Mouse (Mus musculus): ENCODE measurements at regions not wholly inside any gene's neighbourhood (a gene's known extent, or its start where the extent isn't known, plus 50 kb on each side); places are given as distances from the start of the nearest gene placed in this dataset.
A peak's percentile ranks its signal among the peaks of the same experiment; 100 is the strongest.

DNA sequence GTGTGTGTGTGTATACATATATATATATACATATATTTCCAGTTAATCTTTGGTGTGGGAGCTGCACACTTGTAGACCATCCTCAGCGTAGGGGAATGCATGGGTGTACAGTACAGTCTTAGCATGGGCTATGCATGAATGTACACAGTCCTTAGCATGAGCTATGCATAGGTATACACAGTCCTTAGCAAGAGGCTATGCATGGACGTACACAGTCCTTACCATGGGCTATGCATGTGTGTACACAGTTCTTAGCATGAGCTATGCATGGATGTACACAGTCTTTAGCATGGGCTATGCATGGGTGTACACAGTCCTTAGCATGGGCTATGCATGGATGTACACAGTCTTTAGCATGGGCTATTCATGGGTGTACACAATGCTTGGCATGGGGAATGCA lies 70.5 kb downstream of the Rchy1 start:
- Histone ChIP-seq H3K9me3 (ENCODE audit: low read length) (no peaks in the 10 kb centered on the region), H3K36me3 (ENCODE audit: insufficient read depth) (no peaks in the 10 kb centered on the region), H3K4me3 (ENCODE audit: low read depth, low read length) (no peak overlapping the region), H3K27ac (ENCODE audit: low read depth, low read length) (no peak overlapping the region), H3K9ac (no peak overlapping the region), H3K4me1 (ENCODE audit: insufficient read depth) (no peaks in the 10 kb centered on the region), H3K4me2 (ENCODE audit: low read depth) (no peak overlapping the region), H3K27me3 (ENCODE audit: insufficient read depth, low read length) (no peaks in the 10 kb centered on the region)
- TF ChIP-seq CTCF (IDR thresholded peaks at IDR 0.05; ENCODE audit: low read depth) = no peak
- no peak for ATAC-seq
- 99% methylated on average over 2 of the region's 2 CpGs for WGBS
- DNase-seq = no peak

DNA sequence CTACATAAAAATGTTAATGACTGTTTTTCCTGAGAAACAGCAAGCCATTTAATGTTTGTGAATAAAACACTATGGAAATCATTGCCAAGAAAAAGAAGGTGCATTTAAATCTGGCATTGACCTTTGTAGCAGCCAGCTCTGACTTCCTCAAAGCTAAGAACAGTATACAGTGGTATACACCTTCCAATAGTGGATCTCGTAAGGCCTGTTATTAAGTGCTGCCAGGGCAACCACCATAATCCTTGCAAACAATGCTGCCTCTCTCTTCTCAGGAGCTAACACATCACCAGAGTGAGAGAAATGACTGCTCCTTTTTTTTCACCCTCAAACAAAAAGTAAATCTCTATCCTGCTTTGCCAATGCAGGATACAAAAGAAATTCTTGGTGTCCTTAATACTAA lies 81.1 kb downstream of the Rchy1 start:
- DNase-seq = no peak
- H3K4me3 ChIP-seq (ENCODE audit: low read depth, low read length) = no peak overlapping the region

DNA sequence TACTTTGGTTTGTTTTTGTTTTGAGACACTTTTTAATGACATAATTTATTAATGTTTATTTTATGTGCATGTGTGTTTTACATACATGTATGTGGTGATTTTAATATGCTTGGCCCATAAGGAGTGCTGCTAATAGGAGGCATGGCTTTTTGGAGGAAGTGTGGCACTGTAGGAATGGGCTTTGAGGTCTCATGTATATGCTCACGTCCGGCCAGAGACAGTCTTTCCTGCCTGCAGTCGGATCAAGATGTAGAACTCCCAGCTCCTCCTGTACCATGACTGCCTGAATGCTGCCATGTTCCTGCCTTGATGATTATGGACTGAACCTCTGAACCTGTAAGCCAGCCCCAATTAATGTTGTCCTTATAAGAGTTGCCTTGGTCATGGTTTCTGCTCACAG lies 82.6 kb downstream of the Rchy1 start:
- TF ChIP-seq CTCF (IDR thresholded peaks at IDR 0.05; ENCODE audit: low read depth) = no peak
- WGBS = 90% methylated on average over 3 of the region's 3 CpGs

More for the DNA sequence above, 81.1 kb downstream of the Rchy1 start:
- no peaks in the 10 kb centered on the region for H3K27me3 ChIP-seq (ENCODE audit: insufficient read depth, low read length)
- no peaks in the 10 kb centered on the region for H3K4me1 ChIP-seq (ENCODE audit: insufficient read depth)
- no peaks in the 10 kb centered on the region for H3K36me3 ChIP-seq (ENCODE audit: insufficient read depth)
- no peak overlapping the region for H3K4me2 ChIP-seq (ENCODE audit: low read depth)
- no peaks in the 10 kb centered on the region for H3K9me3 ChIP-seq (ENCODE audit: low read length)
- ATAC-seq = peak; percentile 73; the same call in 1 of the 2 replicates
- no peak overlapping the region for H3K9ac ChIP-seq
- no peak overlapping the region for H3K27ac ChIP-seq (ENCODE audit: low read depth, low read length)
- no peak for TF ChIP-seq CTCF (IDR thresholded peaks at IDR 0.05; ENCODE audit: low read depth)
- 51% methylated on average over 1 of the region's 1 CpGs for WGBS

DNA sequence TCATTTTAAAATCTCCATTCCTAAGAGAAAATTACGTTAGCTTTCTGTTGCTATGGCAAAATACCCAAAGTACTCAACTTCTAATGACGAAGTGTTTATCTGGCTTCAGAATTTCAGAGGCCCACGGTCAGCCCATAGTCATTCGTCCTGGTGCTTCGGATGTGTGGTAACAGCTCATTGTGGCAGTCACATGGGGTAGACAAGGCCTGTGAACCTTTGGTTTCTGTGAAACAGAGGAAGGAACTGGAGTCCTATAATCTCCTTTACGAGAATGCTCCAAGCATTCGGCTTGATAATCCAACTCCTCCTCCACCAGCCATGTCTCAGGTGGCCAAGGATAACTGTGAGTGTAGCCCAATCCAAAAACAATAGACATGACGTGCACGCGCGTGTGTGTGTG lies 84.2 kb downstream of the Rchy1 start:
- no peaks in the 10 kb centered on the region for H3K27me3 ChIP-seq (ENCODE audit: insufficient read depth, low read length)
- 90% methylated on average over 11 of the region's 11 CpGs for WGBS
- no peaks in the 10 kb centered on the region for H3K9me3 ChIP-seq (ENCODE audit: low read length)
- DNase-seq (no peak), ATAC-seq (no peak)
- no peak overlapping the region for H3K4me3 ChIP-seq (ENCODE audit: low read depth, low read length)
- H3K9ac ChIP-seq = no peak overlapping the region
- H3K4me2 ChIP-seq (ENCODE audit: low read depth) = no peak overlapping the region
- H3K4me1 ChIP-seq (ENCODE audit: insufficient read depth) = no peaks in the 10 kb centered on the region
- no peak for TF ChIP-seq CTCF (IDR thresholded peaks at IDR 0.05; ENCODE audit: low read depth)
- H3K36me3 ChIP-seq (ENCODE audit: insufficient read depth) = no peaks in the 10 kb centered on the region
- no peak overlapping the region for H3K27ac ChIP-seq (ENCODE audit: low read depth, low read length)

More for the DNA sequence above, 82.6 kb downstream of the Rchy1 start:
- DNase-seq (no peak), ATAC-seq (no peak)
- Histone ChIP-seq H3K4me3 (ENCODE audit: low read depth, low read length) (no peak overlapping the region), H3K4me1 (ENCODE audit: insufficient read depth) (no peaks in the 10 kb centered on the region), H3K27ac (ENCODE audit: low read depth, low read length) (no peak overlapping the region), H3K27me3 (ENCODE audit: insufficient read depth, low read length) (no peaks in the 10 kb centered on the region), H3K9me3 (ENCODE audit: low read length) (no peaks in the 10 kb centered on the region), H3K36me3 (ENCODE audit: insufficient read depth) (no peaks in the 10 kb centered on the region), H3K4me2 (ENCODE audit: low read depth) (no peak overlapping the region), H3K9ac (no peak overlapping the region)

DNA sequence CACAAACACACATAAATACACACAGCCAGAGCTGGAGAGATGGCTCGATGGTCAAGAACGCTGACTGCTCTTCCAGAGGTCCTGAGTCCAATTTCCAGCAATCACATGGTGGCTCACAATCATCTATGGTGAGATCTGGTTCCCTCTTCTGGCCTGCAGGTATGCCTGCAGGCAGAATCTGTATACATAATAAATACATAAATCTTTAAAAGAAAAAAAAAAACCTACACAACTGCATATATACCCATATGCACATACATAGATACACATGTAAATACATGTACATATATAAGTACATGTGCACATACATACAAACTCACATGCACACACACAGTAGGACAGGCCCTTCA lies 86.2 kb downstream of the Rchy1 start:
- Histone ChIP-seq H3K27ac (ENCODE audit: low read depth, low read length) (no peak overlapping the region), H3K36me3 (ENCODE audit: insufficient read depth) (no peaks in the 10 kb centered on the region), H3K4me1 (ENCODE audit: insufficient read depth) (no peaks in the 10 kb centered on the region), H3K27me3 (ENCODE audit: insufficient read depth, low read length) (no peaks in the 10 kb centered on the region), H3K4me3 (ENCODE audit: low read depth, low read length) (no peak overlapping the region), H3K4me2 (ENCODE audit: low read depth) (no peak overlapping the region), H3K9me3 (ENCODE audit: low read length) (no peaks in the 10 kb centered on the region), H3K9ac (no peak overlapping the region)
- DNase-seq (no peak), ATAC-seq (no peak)
- peak; percentile 44 for TF ChIP-seq CTCF (IDR thresholded peaks at IDR 0.05; ENCODE audit: low read depth)
- WGBS = 76% methylated on average over 2 of the region's 2 CpGs

DNA sequence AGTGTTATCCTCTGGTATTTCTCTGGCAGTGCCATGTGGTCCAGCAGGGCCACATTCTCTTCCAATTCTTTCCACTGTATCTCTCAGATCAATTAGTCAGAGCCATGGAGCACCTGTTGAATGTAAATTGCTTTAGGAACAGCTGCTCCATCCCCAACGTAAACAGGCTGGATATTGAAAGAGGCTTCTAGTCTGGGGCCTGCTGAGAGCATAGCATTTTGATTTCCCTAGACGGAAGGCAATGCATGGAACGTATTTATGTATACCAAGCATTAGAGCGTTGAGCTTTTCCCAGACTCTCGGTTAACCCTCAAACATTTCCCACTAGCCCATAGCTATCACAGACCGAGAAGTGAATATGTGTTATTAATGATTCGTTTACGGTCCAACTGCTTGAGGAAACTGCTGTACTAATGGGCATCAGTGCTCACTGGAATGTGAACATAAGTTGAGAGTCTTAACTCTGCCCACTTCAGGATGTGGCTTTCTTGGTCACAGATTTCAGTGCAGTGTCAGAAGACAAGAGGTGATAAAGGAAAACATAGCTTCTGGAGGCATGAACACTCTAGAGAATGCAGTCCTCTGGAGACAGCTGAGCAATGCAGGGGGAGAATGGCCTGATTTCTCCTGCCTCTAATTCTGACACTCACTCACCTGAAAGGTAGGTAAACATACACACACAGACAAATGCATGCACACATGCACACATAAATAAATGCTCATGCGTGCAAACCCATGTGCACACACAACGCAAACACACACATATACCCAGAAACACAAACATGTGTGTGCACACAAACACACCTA lies 86.8 kb downstream of the Rchy1 start:
- TF ChIP-seq CTCF (IDR thresholded peaks at IDR 0.05; ENCODE audit: low read depth) = no peak

DNA sequence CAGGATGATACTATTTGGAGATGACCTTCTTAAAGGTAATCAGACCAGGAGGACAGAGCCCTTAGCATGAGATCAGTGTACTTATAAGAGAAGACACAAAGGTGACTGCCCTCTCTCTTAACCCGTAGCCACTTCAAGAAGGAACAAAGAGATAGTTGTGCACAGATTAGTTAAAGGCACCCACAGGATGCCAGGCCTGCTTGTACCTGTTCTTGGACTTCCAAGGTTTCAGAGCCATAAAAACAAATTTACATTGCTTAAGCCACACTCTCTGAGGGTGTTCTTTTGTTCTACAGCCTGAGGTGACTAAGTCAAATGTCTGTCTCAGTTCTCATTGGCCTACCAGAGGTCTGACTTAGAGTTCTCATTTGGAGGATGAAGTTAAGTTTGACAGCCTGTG lies 90.1 kb downstream of the Rchy1 start:
- Histone ChIP-seq H3K9ac (no peak overlapping the region), H3K27ac (ENCODE audit: low read depth, low read length) (no peak overlapping the region), H3K4me3 (ENCODE audit: low read depth, low read length) (no peak overlapping the region), H3K9me3 (ENCODE audit: low read length) (no peaks in the 10 kb centered on the region), H3K36me3 (ENCODE audit: insufficient read depth) (no peaks in the 10 kb centered on the region), H3K27me3 (ENCODE audit: insufficient read depth, low read length) (no peaks in the 10 kb centered on the region), H3K4me2 (ENCODE audit: low read depth) (no peak overlapping the region), H3K4me1 (ENCODE audit: insufficient read depth) (no peaks in the 10 kb centered on the region; the same call in 1 of the 2 replicates)
- 91% methylated on average over 1 of the region's 1 CpGs for WGBS
- ATAC-seq (no peak), DNase-seq (no peak)
- no peak for TF ChIP-seq CTCF (IDR thresholded peaks at IDR 0.05; ENCODE audit: low read depth)

More for the DNA sequence above, 86.8 kb downstream of the Rchy1 start:
- H3K4me3 ChIP-seq (ENCODE audit: low read depth, low read length) = no peak overlapping the region
- no peaks in the 10 kb centered on the region for H3K27me3 ChIP-seq (ENCODE audit: insufficient read depth, low read length)
- DNase-seq (no peak), ATAC-seq (no peak)
- no peaks in the 10 kb centered on the region for H3K4me1 ChIP-seq (ENCODE audit: insufficient read depth)
- H3K27ac ChIP-seq (ENCODE audit: low read depth, low read length) = no peak overlapping the region
- no peak overlapping the region for H3K9ac ChIP-seq
- 76% methylated on average over 10 of the region's 10 CpGs for WGBS
- H3K36me3 ChIP-seq (ENCODE audit: insufficient read depth) = no peaks in the 10 kb centered on the region
- H3K9me3 ChIP-seq (ENCODE audit: low read length) = no peaks in the 10 kb centered on the region
- no peak overlapping the region for H3K4me2 ChIP-seq (ENCODE audit: low read depth)

Measured in forebrain, postnatal 0 days (tissue).